1 mouse cellular context compared by ENCODE assay signal in the genomic region with DNA sequence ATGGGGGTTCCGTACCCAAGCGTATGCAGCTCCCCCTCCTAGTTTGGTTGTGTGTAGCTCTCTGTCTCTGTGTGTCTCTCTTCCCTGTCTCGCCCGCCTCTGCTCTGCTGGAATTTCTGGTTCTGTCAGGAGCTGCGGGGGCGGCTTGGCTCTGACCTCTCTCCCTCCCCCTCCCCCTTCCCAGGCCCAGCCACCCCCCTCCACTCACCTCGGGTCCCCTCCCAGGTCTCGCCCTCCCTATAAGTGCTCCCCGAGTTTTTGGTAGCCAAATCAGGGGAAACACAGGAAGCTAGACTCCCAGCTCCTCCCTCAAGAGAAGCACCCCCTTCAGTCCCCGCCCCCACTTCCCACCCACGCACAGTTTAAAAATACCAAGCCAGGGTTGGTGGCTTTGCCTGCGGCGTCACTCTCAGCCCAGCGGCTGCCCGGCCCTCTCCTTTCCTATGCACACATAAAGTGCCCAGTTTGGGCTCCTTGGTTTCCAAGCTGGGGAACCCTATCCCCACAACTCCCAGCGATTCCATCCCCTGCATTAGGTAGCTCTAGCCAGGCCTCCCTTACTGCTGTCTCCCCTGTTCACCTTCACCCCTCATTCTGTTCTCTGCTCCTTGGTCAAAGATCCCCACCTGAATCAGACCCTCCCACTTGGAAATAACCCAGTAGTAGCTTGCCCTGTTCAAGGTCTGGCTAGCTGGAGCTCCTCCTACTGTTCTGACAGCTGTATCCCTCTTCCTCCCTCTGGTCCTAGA.
TF ChIP-seq lines count a peak whose summit lies in the region.

No protein-coding gene starts in this region.

TF ChIP-seq in MEL, 35 proteins besides CTCF, POLR2A, EP300 and RAD21:
- TF ChIP-seq MXI1 (IDR thresholded peaks at IDR 0.05; ENCODE audit: low read depth, low read length) (0 out of 2 replicates have a peak, but pooled peaks have one; percentile 16), MEF2A (IDR thresholded peaks at IDR 0.05; ENCODE audit: extremely low read depth, insufficient replicate concordance, low read depth, low read length, poor library complexity, severe bottlenecking) (no peak), E2F4 (IDR thresholded peaks at IDR 0.05; ENCODE audit: borderline replicate concordance, low read depth, low read length) (no peak), ZC3H11A (IDR thresholded peaks at IDR 0.05; ENCODE audit: low read depth, low read length) (no peak), SIN3A (IDR thresholded peaks at IDR 0.05; ENCODE audit: low read length) (peak; percentile 46), MAZ (IDR thresholded peaks at IDR 0.05; ENCODE audit: low read depth, low read length) (0 out of 2 replicates have a peak, but pooled peaks have one; percentile 41)
TF ChIP-seq in MEL: peak in this region for 3.
